Mouse (Mus musculus): Measurements from ENCODE around the gene Tmem158.

GRCm38 (mm10) chr9:123240271-123240670 lies 20.3 kb downstream of the Tmem158 start:
- TF ChIP-seq POLR2A (IDR thresholded peaks at IDR 0.05; ENCODE audit: borderline replicate concordance, extremely low read depth, insufficient read depth, insufficient read length, poor library complexity, severe bottlenecking), result no peak
- TF ChIP-seq CTCF (IDR thresholded peaks at IDR 0.05; ENCODE audit: borderline replicate concordance, extremely low read depth, insufficient read depth, insufficient read length), result no peak
